Mouse (Mus musculus): Measurements from ENCODE around the gene Trpv2. TPM values are rescaled to one million over a fixed set of nuclear protein-coding genes. Genes with fewer than 3 reads are reported as not detected.

Trpv2 gene
- 25.9 and 32.1 TPM in 2 replicates for polyA plus RNA-seq (2015; fragmentation: Nextera tagmentation; extraction: Ambion mirVana)

GRCm38 (mm10) chr11:62573959-62574702, at the start of gene Trpv2:
Gene Trpv2, plus strand, starts transcription at chr11:62574486.

GRCm38 (mm10) chr11:62539089-62539890, 35.0 kb upstream of the Trpv2 start, which contains the start of gene Cenpv:
Gene Cenpv, minus strand, starts transcription at chr11:62539261.

GRCm38 (mm10) chr11:62550727-62551225, 23.5 kb upstream of the Trpv2 start, which contains the start of gene Ubb:
Gene Ubb, plus strand, starts transcription at chr11:62551171.

DNA sequence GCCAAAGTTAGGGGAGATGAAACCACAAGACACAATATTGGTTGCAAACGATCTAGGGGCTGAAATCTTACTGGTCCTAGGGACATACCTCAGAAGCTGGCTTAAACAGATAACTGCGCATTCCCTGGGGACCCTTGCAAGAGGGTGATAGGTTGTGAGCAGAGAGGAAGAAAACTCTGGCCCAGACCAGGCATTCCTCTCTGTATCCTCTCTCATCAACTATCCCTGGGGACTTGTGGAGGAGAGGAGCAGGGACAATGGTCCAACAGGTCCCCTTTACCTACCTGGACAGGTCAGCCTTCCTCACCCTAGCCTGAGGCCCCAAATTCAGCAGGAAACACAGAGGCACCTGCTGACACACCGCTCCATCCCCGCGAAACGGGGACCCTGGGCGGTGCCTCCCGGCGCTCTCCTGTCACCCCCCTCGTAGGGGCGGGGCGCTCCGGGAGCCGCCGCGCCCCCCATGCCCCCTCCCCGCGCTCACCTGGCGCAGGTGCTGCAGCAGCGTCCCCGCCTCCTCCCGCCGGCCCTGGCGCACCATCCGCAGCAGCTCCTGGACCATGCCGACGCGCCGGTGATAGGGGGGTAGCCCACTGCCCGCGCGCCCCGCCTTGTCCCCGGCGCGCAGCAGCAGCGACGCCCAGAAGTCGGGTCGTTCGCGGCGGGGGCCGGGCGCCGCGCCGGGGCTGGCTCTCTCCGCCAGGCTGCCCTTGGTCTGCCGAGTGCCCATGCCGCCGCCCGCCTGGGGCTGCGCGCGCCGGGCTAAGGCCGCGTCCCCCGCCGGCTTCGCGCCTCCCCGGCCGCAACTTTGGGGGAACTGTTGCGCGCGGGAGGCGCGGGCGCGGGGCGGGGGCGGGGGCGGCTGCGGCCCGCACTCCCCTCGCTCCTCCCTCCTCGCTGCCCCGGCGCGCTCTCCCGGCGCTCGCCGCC, 73.6 kb downstream of the Trpv2 start, which contains the start of gene Lrrc75a:
TSS of gene Lrrc75a (minus strand) at position 863 of the 930 bp plus-strand sequence.

DNA sequence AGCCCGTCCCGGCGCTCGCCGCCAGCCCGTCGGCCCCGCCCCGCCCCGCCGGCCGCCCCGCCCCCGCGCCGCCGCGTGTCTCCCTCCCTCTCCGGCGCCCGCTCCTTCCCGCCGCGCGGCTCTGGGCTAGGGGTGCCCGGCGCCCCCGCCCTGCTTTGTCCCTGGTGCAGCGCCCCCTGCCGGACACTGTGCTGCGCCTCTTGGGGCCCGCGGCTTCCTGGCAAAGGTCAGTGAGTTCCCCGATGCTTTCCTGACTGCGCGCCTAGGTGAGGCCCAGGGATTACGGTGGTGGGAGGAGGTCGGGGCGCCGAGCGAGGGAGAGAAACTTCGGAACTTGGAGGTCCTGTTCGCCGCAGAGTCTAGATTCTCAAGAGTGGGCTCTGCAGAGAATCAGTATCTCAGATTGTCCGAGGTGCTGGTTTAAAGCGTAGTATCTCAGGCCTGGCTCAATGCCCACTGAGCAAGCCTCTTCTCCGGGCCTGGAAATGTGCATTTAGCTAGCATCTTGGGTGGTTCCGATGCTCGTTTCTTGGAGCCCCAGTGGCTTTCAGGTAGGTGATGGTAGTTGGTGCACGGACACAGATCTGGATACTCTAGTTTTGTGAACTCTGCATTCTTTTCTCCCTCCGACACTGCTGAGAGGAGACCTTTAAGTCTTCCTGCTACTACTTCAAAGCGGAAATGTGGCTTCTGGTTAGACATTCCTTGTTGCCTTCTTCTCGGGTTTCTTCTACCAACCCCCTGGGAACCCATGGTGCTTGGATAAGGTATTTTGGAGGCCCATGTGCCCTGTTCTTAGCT, 74.5 kb downstream of the Trpv2 start, which contains the start of gene Mmgt2:
TSS of gene Mmgt2 (plus strand) at position 74 of the 801 bp plus-strand sequence.

Other genes starting within 250 kb of the Trpv2 start
- 7.7 and 7.9 TPM in 2 replicates for gene Pigl, start 116.0 kb upstream of the Trpv2 start, polyA plus RNA-seq (2015; fragmentation: Nextera tagmentation; extraction: Ambion mirVana)
- gene Ncor1, start 115.9 kb upstream of the Trpv2 start, polyA plus RNA-seq (2015; fragmentation: Nextera tagmentation; extraction: Ambion mirVana), result 152 and 159 TPM in 2 replicates
- 41.1 and 42.8 TPM in 2 replicates for gene Cenpv, start 35.2 kb upstream of the Trpv2 start, polyA plus RNA-seq (2015; fragmentation: Nextera tagmentation; extraction: Ambion mirVana)
- gene Ubb, start 23.3 kb upstream of the Trpv2 start, polyA plus RNA-seq (2015; fragmentation: Nextera tagmentation; extraction: Ambion mirVana), result 3,873 and 3,884 TPM in 2 replicates
- gene Lrrc75a, start 74.0 kb downstream of the Trpv2 start, polyA plus RNA-seq (2015; fragmentation: Nextera tagmentation; extraction: Ambion mirVana), result 7.6 and 7.9 TPM in 2 replicates
- gene Mmgt2, start 74.2 kb downstream of the Trpv2 start, polyA plus RNA-seq (2015; fragmentation: Nextera tagmentation; extraction: Ambion mirVana), result 24.7 and 32.0 TPM in 2 replicates
- 10.5 and 11.5 TPM in 2 replicates for gene Zfp287, start 157.4 kb downstream of the Trpv2 start, polyA plus RNA-seq (2015; fragmentation: Nextera tagmentation; extraction: Ambion mirVana)
- not detected in 2 replicates for gene Gm10428, start 178.6 kb downstream of the Trpv2 start, polyA plus RNA-seq (2015; fragmentation: Nextera tagmentation; extraction: Ambion mirVana)
- gene Zfp286, start 215.0 kb downstream of the Trpv2 start, polyA plus RNA-seq (2015; fragmentation: Nextera tagmentation; extraction: Ambion mirVana), result 14.0 and 18.6 TPM in 2 replicates
- gene Trim16, start 245.7 kb downstream of the Trpv2 start, polyA plus RNA-seq (2015; fragmentation: Nextera tagmentation; extraction: Ambion mirVana), result 5.7 and 6.6 TPM in 2 replicates